Mouse (Mus musculus): ENCODE results near the gene Stk24.

Gene Stk24

DNA sequence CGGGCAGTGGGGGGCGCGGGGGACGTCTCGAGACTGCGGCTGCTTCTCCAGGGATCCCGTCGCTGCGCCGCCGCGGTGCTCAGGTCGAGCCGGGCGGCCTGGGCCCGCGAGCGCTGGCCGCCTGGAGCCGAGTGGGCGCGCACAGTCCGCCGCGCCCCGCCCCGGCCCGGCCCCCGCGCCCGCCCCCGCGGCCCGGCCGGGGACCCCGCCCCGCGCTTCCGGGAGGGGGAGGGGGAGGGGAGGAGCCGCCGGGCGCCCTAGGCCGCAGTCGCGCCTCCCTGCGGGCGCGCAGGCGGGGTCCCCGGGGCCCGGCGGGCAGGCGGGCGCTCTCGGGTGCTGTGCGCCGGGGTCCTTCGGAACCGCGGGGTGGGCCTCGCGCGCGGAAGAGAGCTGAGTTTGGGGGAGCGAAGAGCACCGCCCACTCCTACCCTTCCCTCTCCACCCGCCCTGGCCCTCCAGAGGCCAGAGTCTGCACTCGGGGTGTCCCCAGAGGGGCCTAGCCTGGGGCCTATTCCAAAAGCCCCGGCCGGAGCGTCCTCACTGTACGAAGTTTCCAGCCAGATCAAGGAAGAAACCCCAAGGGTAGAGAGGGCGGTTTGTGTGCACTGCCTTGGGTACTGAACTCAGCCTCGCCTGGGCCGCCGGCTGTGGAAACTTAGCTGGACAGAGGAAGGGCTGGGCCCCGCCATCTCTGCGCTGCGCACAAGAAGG lies 540 bp downstream of the Stk24 start:
- peak; percentile 83 to 88 for DNase-seq (ENCODE audit: low spot score in 2 of 2)

GRCm38 (mm10) chr14:121378243-121379115 lies 1.3 kb downstream of the Stk24 start:
- DNase-seq (ENCODE audit: low spot score in 2 of 2) = peak; percentile 81 to 82

DNA sequence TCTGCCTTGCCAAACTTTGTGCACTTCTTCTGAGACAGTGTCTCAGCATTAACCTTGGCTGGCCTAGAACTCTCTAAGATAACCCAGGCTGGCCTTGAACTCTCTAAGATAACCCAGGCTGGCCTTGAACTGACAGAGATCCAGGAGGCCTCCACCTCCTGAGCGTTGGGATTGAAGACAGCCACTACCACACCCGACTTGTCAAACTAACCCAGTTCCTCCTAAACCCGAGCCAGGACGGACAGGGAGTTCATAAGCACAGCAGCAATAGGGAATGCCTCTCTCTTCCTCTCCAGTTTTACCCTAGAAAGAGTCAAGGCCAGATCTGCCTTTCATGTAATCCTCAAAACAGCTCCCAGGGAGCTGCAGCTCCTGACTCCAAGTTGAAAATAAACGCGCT lies 3.2 kb downstream of the Stk24 start:
- DNase-seq (ENCODE audit: low spot score in 2 of 2) = no peak

GRCm38 (mm10) chr14:121373901-121374300 lies 5.9 kb downstream of the Stk24 start:
- DNase-seq (ENCODE audit: low spot score in 2 of 2) = no peak

DNA sequence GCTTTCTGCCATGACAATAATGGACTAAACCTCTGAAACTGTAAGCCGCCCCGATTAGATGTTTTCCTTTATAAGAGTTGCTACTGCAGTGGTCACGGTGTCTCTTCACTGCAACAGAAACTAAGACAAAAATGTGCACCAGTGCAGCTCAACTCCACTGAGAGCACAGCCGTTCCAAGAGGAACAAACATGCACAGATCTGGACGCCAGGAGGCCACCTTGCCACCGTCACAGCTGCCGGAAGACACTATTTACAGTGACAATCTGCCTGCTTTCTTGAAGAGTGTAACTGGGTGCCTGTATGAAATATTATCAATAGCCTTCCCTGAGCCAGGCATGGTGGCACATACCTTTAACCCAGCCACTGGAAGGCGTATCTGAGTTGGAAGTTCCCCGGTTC lies 6.8 kb downstream of the Stk24 start:
- DNase-seq (ENCODE audit: low spot score in 2 of 2) = peak in 1 of 2 experiments; percentile 41

- peak; percentile 49 to 66 for DNase-seq (ENCODE audit: low spot score in 2 of 2)
These were observed 7.6 kb downstream of the Stk24 start for GRCm38 (mm10) chr14:121371911-121372820.

GRCm38 (mm10) chr14:121369385-121369784 lies 10.4 kb downstream of the Stk24 start:
- DNase-seq (ENCODE audit: low spot score in 2 of 2) = no peak

DNA sequence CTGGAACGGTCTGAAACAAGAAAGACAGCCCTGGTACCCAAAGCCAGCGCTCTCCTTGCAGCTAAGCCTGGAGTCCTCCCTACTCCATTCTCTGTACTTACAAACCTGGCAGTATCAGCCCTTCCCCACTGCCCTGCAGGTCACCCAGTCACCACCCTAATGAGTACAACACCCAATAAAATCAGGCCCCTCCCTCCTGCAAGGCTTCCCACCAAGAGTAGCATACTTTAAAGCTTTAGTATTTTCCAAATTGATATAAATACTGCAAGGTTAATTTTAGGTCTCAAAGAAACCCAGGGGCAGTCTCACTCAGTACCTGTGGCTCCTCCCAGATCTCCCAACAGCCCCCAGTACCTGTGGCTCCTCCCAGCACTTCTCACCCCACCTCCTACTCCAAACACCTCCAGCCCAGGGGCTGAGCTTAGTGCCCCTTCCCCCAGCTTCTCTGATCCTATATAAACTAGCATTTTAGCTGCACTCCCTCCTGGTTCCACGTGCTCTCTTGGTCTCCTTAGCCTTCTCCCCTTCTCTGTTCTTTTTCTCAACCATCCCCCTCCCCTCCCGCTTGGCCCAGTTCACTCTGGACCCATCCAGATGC lies 11.6 kb downstream of the Stk24 start:
- DNase-seq (ENCODE audit: low spot score in 2 of 2) = peak; percentile 48 to 61

GRCm38 (mm10) chr14:121365991-121366728 lies 13.7 kb downstream of the Stk24 start:
- DNase-seq (ENCODE audit: low spot score in 2 of 2) = peak; percentile 94 to 95

- peak; percentile 66 to 71 for DNase-seq (ENCODE audit: low spot score in 2 of 2)
These were observed 14.4 kb downstream of the Stk24 start for GRCm38 (mm10) chr14:121365390-121365789.

GRCm38 (mm10) chr14:121364282-121364681 lies 15.5 kb downstream of the Stk24 start:
- no peak for DNase-seq (ENCODE audit: low spot score in 2 of 2)

GRCm38 (mm10) chr14:121361319-121362114 lies 18.3 kb downstream of the Stk24 start:
- DNase-seq (ENCODE audit: low spot score in 2 of 2) = peak in 1 of 2 experiments; percentile 38

DNA sequence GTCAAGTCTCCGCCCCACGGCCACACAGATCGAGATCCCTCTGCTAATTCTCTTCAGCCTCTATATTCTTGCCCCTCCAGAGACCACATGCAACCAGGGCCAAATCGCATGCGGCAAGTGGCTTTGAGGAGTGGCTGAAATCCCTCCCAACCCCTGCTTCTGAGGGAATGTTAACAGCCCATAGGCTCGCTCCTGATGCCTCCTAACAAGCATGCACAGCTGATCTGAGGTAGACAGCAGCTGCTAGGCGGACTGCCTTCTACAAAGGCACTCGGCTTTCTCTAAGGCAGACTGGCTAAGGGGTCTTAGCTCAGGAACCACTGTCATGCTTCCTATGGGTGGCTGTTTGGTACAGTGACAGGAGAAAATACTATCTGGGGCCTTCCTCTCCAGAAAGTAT lies 20.0 kb downstream of the Stk24 start:
- DNase-seq (ENCODE audit: low spot score in 2 of 2) = no peak

DNA sequence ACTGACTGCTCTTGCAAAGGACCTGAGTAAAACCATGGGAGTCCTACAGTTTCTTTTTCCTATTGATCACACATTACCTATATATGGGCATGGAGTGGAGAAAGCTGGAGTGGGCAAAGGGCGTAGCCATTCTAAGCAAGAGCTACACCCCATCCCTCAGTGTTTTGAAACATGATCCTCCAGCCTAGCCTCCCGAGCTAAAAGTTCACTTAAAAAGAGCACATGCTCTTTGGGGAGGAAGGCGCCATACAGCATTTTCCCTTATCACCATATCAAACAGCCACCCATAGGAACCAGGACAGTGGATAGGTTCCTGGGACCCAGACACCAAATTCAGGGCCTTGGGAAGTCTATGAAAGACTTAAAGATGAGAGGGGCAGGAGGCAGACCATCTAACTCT lies 20.8 kb downstream of the Stk24 start:
- DNase-seq (ENCODE audit: low spot score in 2 of 2) = no peak

GRCm38 (mm10) chr14:121358327-121358726 lies 21.5 kb downstream of the Stk24 start:
- no peak for DNase-seq (ENCODE audit: low spot score in 2 of 2)

GRCm38 (mm10) chr14:121356336-121356862 lies 23.4 kb downstream of the Stk24 start:
- DNase-seq (ENCODE audit: low spot score in 2 of 2) = no peak

DNA sequence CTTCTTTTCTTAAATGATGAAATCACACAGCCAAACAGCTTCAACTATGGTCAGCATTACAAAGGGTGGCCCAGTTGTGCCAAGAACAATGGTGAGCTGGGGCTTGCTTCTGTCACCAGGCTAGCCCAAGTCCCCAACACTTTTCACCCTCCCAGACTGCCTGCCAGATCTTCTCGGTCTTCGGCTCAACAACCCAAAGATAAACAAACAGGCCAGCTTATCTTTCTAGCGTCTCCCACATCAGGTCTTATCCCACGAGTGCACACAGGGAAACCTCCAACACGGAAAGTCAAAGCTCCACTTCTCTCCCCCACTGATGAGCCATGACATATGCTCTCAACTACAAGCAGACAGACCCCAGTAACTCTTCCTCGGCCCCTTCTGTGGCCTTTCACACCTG lies 24.1 kb downstream of the Stk24 start:
- DNase-seq (ENCODE audit: low spot score in 2 of 2) = peak; percentile 47 to 70

DNA sequence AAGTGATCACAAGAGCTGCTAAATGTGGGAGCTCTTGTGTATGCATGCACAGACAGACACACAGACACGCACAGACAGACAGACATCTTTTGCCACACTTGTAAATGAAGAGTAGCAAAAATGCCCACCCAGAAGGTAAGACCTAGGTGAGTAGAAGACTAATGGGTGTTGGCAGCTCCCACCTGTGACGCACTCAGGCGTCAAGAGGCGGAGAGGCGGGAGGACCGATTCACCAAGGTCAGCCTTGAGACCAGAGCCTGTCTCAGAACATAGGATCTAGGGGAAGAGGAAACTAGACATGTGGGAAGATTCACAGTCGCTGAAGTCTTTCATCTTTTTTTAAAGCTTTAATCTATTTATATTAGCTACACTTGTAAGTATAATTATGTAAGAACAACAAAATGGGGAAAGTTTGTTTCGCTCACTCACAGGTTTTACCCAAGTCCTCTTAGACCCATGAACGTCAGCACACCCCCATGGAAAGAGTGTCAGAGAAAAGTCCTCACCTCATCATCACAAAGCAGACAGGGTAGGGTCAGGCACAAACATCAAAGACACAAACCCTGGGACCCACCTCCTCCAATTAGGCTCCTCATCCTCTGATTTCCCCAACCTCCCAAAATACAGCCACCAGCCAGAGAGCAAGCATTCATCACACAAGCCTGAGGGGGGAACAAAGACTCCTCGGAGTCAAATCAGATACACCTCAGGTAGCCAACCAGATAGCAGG lies 26.0 kb downstream of the Stk24 start:
- DNase-seq (ENCODE audit: low spot score in 2 of 2) = no peak

GRCm38 (mm10) chr14:121352744-121353143 lies 27.1 kb downstream of the Stk24 start:
- DNase-seq (ENCODE audit: low spot score in 2 of 2) = no peak

All from spleen, postnatal 36 days (tissue).